Mouse (Mus musculus): ENCODE results near the gene Gm9573. TPM values are rescaled to one million over a fixed set of nuclear protein-coding genes. Genes with fewer than 3 reads are reported as not detected.

Gm9573 gene
- polyA plus RNA-seq, 1 experiment from 2014 or later = not detected

GRCm38 (mm10) chr17:35601736-35602354, 24.6 kb downstream of the Gm9573 start:
- Histone ChIP-seq H3K36me3 (ENCODE audit: insufficient read depth, low read length) (no peaks in the 10 kb centered on the region), H3K27me3 (ENCODE audit: insufficient read depth, low read length) (no peaks in the 10 kb centered on the region), H3K4me3 (ENCODE audit: low read length) (no peak overlapping the region), H3K9me3 (ENCODE audit: low read length) (peaks cover 4% of the 10 kb centered on the region; the same call in 1 of the 2 replicates), H3K4me1 (ENCODE audit: insufficient read depth, low read length) (no peaks in the 10 kb centered on the region), H3K4me2 (replicated peaks; ENCODE audit: low read depth, low read length) (no peak overlapping the region), H3K9ac (replicated peaks; ENCODE audit: low read length) (no peak overlapping the region), H3K27ac (ENCODE audit: low read length) (no peak overlapping the region)
- 37% methylated on average over 8 of the region's 8 CpGs for WGBS
- 0 out of 2 replicates have a peak, but pooled peaks have one; percentile 35 for ATAC-seq (ENCODE audit: low FRiP score, low TSS enrichment)

GRCm38 (mm10) chr17:35601249-35601648, 25.2 kb downstream of the Gm9573 start, which contains the start of gene Sfta2:
TSS of gene Sfta2 (plus strand) at chr17:35601549.
- Histone ChIP-seq H3K4me3 (ENCODE audit: low read length) (no peak within 1 kb of the TSS), H3K9ac (replicated peaks; ENCODE audit: low read length) (no peak within 1 kb of the TSS), H3K36me3 (ENCODE audit: insufficient read depth, low read length) (no peaks in the 10 kb centered on the region), H3K9me3 (ENCODE audit: low read length) (peaks cover 4% of the 10 kb centered on the region; the same call in 1 of the 2 replicates), H3K4me2 (replicated peaks; ENCODE audit: low read depth, low read length) (no peak within 1 kb of the TSS), H3K27me3 (ENCODE audit: insufficient read depth, low read length) (no peaks in the 10 kb centered on the region), H3K4me1 (ENCODE audit: insufficient read depth, low read length) (no peaks in the 10 kb centered on the region), H3K27ac (ENCODE audit: low read length) (no peak within 1 kb of the TSS)
- WGBS = 54% methylated on average over 2 of the region's 2 CpGs
- ATAC-seq (ENCODE audit: low FRiP score, low TSS enrichment) = no peak

DNA sequence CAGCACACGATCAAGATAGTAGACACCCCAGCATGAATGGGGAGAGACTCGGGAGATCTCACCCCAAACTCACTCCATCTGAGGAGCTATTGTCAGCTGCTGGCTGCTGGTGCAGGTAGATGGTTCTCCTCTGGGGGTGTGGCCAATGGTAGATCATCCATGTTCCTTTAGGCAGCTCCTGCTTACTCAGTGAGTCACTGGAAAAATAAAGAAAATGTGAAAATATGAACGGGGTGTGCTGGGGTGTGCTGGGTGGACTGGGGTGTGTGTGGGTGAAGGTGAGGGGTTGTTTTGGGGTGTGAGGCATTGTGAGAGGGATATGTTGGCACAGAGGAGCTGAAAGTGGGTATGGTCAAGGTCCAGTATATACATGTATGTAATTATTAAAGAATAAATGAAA, 29.0 kb downstream of the Gm9573 start:
- Histone ChIP-seq H3K4me3 (ENCODE audit: low read length) (no peak overlapping the region), H3K9me3 (ENCODE audit: low read length) (peaks cover 4% of the 10 kb centered on the region; the same call in 1 of the 2 replicates), H3K4me2 (replicated peaks; ENCODE audit: low read depth, low read length) (no peak overlapping the region), H3K36me3 (ENCODE audit: insufficient read depth, low read length) (no peaks in the 10 kb centered on the region), H3K27me3 (ENCODE audit: insufficient read depth, low read length) (no peaks in the 10 kb centered on the region), H3K9ac (replicated peaks; ENCODE audit: low read length) (no peak overlapping the region), H3K27ac (ENCODE audit: low read length) (no peak overlapping the region), H3K4me1 (ENCODE audit: insufficient read depth, low read length) (no peaks in the 10 kb centered on the region)
- 96% methylated on average over 3 of the region's 3 CpGs for WGBS
- no peak for ATAC-seq (ENCODE audit: low FRiP score, low TSS enrichment)

DNA sequence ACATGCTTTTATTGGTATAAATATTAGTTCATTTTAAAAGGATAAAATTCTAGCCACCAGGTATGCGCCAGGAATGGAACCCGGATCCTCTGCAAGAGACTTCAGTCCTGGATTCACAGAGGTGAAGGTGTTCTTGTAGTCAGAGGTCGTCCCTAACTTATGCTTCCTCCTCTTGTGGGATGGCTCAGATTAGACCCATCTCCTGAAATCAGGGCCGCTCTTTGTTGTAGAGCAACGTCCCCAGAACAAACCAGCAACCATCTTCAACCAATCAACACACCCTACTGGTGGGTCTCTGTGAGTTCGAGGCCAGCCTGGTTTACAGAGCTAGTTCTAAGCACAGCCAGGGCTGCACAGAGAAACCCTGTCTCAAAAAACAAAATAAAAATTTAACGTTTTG, 32.0 kb downstream of the Gm9573 start:
- Histone ChIP-seq H3K27me3 (ENCODE audit: insufficient read depth, low read length) (no peaks in the 10 kb centered on the region), H3K9ac (replicated peaks; ENCODE audit: low read length) (no peak overlapping the region), H3K27ac (ENCODE audit: low read length) (no peak overlapping the region), H3K9me3 (ENCODE audit: low read length) (peaks cover 4% of the 10 kb centered on the region; the same call in 1 of the 2 replicates), H3K4me1 (ENCODE audit: insufficient read depth, low read length) (peaks cover 5% of the 10 kb centered on the region; the same call in 1 of the 2 replicates), H3K4me3 (ENCODE audit: low read length) (no peak overlapping the region), H3K36me3 (ENCODE audit: insufficient read depth, low read length) (no peaks in the 10 kb centered on the region), H3K4me2 (replicated peaks; ENCODE audit: low read depth, low read length) (no peak overlapping the region)
- ATAC-seq (ENCODE audit: low FRiP score, low TSS enrichment) = no peak
- 86% methylated on average over 7 of the region's 7 CpGs for WGBS

GRCm38 (mm10) chr17:35593786-35594185, 32.7 kb downstream of the Gm9573 start:
- Histone ChIP-seq H3K4me3 (ENCODE audit: low read length) (no peak overlapping the region), H3K27me3 (ENCODE audit: insufficient read depth, low read length) (no peaks in the 10 kb centered on the region), H3K4me1 (ENCODE audit: insufficient read depth, low read length) (peaks cover 5% of the 10 kb centered on the region; the same call in 1 of the 2 replicates), H3K27ac (ENCODE audit: low read length) (no peak overlapping the region), H3K4me2 (replicated peaks; ENCODE audit: low read depth, low read length) (no peak overlapping the region), H3K9me3 (ENCODE audit: low read length) (peaks cover 4% of the 10 kb centered on the region; the same call in 1 of the 2 replicates), H3K9ac (replicated peaks; ENCODE audit: low read length) (no peak overlapping the region), H3K36me3 (ENCODE audit: insufficient read depth, low read length) (no peaks in the 10 kb centered on the region)
- ATAC-seq (ENCODE audit: low FRiP score, low TSS enrichment) = no peak
- 34% methylated on average over 4 of the region's 4 CpGs for WGBS

- H3K4me2 ChIP-seq (replicated peaks; ENCODE audit: low read depth, low read length) = no peak overlapping the region
- peaks cover 3% of the 10 kb centered on the region; the same call in 1 of the 2 replicates for H3K9me3 ChIP-seq (ENCODE audit: low read length)
- H3K36me3 ChIP-seq (ENCODE audit: insufficient read depth, low read length) = no peaks in the 10 kb centered on the region
- no peak for ATAC-seq (ENCODE audit: low FRiP score, low TSS enrichment)
- H3K4me1 ChIP-seq (ENCODE audit: insufficient read depth, low read length) = peaks cover 5% of the 10 kb centered on the region; the same call in 1 of the 2 replicates
- no peak overlapping the region for H3K9ac ChIP-seq (replicated peaks; ENCODE audit: low read length)
- WGBS = 78% methylated on average over 9 of the region's 9 CpGs
- H3K27me3 ChIP-seq (ENCODE audit: insufficient read depth, low read length) = no peaks in the 10 kb centered on the region
- no peak overlapping the region for H3K4me3 ChIP-seq (ENCODE audit: low read length)
- no peak overlapping the region for H3K27ac ChIP-seq (ENCODE audit: low read length)
Measured at GRCm38 (mm10) chr17:35592131-35592530, 34.3 kb downstream of the Gm9573 start.

- no peaks in the 10 kb centered on the region for H3K36me3 ChIP-seq (ENCODE audit: insufficient read depth, low read length)
- H3K9ac ChIP-seq (replicated peaks; ENCODE audit: low read length) = no peak overlapping the region
- H3K4me2 ChIP-seq (replicated peaks; ENCODE audit: low read depth, low read length) = no peak overlapping the region
- no peak overlapping the region for H3K4me3 ChIP-seq (ENCODE audit: low read length)
- 85% methylated on average over 15 of the region's 15 CpGs for WGBS
- ATAC-seq (ENCODE audit: low FRiP score, low TSS enrichment) = no peak
- H3K27ac ChIP-seq (ENCODE audit: low read length) = no peak overlapping the region
- no peaks in the 10 kb centered on the region; the same call in 1 of the 2 replicates for H3K9me3 ChIP-seq (ENCODE audit: low read length)
- H3K27me3 ChIP-seq (ENCODE audit: insufficient read depth, low read length) = no peaks in the 10 kb centered on the region
- H3K4me1 ChIP-seq (ENCODE audit: insufficient read depth, low read length) = peaks cover 5% of the 10 kb centered on the region; the same call in 1 of the 2 replicates
Measured at GRCm38 (mm10) chr17:35591731-35592130, 34.7 kb downstream of the Gm9573 start.

- no peak overlapping the region for H3K4me3 ChIP-seq (ENCODE audit: low read length)
- no peaks in the 10 kb centered on the region for H3K36me3 ChIP-seq (ENCODE audit: insufficient read depth, low read length)
- H3K27ac ChIP-seq (ENCODE audit: low read length) = no peak overlapping the region
- peaks cover 5% of the 10 kb centered on the region; the same call in 1 of the 2 replicates for H3K4me1 ChIP-seq (ENCODE audit: insufficient read depth, low read length)
- H3K27me3 ChIP-seq (ENCODE audit: insufficient read depth, low read length) = no peaks in the 10 kb centered on the region
- ATAC-seq (ENCODE audit: low FRiP score, low TSS enrichment) = no peak
- 92% methylated on average over 7 of the region's 7 CpGs for WGBS
- no peaks in the 10 kb centered on the region; the same call in 1 of the 2 replicates for H3K9me3 ChIP-seq (ENCODE audit: low read length)
- no peak overlapping the region for H3K4me2 ChIP-seq (replicated peaks; ENCODE audit: low read depth, low read length)
- no peak overlapping the region for H3K9ac ChIP-seq (replicated peaks; ENCODE audit: low read length)
Measured at GRCm38 (mm10) chr17:35591219-35591578, 35.2 kb downstream of the Gm9573 start.

- 30% methylated on average over 21 of the region's 21 CpGs for WGBS
- Histone ChIP-seq H3K36me3 (ENCODE audit: insufficient read depth, low read length) (no peaks in the 10 kb centered on the region), H3K4me3 (ENCODE audit: low read length) (no peak overlapping the region), H3K9me3 (ENCODE audit: low read length) (no peaks in the 10 kb centered on the region; the same call in 1 of the 2 replicates), H3K27me3 (ENCODE audit: insufficient read depth, low read length) (no peaks in the 10 kb centered on the region), H3K27ac (ENCODE audit: low read length) (no peak overlapping the region), H3K9ac (replicated peaks; ENCODE audit: low read length) (no peak overlapping the region), H3K4me1 (ENCODE audit: insufficient read depth, low read length) (peaks cover 5% of the 10 kb centered on the region; the same call in 1 of the 2 replicates), H3K4me2 (replicated peaks; ENCODE audit: low read depth, low read length) (peak overlapping the region; percentile 30)
- peak; percentile 70 for ATAC-seq (ENCODE audit: low FRiP score, low TSS enrichment)
Measured at GRCm38 (mm10) chr17:35590410-35591218, 35.8 kb downstream of the Gm9573 start.

All from kidney, embryonic 16.5 days (tissue).